Mouse (Mus musculus) monocyte, adult 2 months (primary cell): ENCODE results near the gene Hoxd9.

ENCODE experiments used
- DNase-seq, 2 experiments: peaks; one replicate each; pipeline ENCODE4 v3.0.0; 2022; ENCODE audit warnings: low spot score in 2 of 2, low read depth in 1 of 2

Hoxd9 gene

DNA sequence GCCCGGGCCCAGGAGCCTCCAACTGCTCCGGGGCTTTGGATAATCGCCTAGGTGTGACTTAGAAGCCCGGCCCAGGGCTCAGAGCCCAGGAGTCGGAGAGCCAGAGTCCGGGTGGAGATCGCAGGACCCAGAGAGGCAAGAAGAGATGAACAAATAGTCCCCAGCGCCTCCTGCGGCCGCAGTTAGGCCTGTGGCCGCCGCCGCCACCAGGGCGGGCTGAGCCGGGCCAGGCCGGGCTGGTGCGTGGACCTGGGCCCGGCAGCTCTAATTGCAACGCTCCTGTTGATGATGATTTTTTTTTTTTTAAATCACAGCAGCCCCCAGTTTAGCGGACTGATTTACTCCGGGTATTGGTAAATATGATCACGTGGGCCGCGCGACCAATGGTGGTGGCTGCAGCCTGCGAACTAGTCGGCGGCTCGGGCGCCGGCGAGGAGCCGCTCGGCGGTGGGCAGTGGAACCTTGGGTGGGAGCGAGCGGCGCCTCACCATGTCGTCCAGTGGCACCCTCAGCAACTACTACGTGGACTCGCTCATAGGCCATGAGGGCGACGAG lies at the start of gene Hoxd9:
Gene Hoxd9 (plus strand): TSS at position 161 of the 555 bp plus-strand sequence.
- DNase-seq: no peak

DNA sequence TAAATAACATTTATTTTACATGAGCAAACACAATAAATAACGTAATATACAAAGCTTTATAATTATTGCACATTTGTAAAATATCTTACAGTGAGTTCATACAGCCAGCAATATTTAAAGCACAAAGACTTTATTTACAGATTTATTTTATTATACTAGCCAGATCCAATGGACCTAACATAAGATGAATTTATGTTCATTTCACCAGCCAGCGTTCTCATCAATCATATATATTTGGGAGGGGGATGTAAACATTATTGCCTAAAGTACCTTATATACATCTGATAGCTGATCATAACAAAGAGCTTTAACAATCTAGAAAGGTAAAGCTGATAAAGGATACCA lies 44.6 kb upstream of the Hoxd9 start:
- no peak for DNase-seq

DNA sequence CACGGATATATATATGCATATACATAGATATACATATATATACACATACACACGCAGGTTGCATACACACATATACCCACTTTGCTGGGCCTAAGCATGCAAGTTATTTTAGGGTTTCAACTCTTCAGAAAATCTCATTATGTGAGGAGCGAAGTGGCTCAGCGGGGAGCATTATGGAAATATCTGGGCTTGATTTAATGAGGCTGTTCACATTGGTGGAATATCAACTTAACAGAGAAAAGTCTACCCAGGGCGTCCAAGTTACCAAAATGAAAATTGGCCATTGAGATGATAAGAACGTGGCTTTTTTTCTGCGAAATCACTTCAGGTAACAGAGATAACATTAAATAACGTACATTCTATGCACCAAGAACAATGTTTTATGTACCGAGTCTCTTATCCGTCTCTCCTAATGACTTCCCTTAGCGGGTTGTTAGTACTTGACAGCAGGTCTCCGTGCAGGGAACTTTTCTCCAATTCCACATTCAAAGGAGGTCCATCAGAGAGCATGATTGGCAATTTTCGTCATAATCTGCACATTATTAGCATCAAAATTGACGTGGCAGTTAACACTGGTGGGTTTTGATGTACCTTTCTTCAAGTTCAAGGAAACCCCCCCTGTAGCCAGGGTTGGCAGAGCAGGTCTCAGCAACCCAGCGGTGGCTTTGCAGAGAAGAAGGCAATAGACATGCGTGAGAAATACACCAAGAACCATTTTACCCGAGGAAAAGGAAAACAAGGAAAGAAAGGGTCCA lies 43.6 kb upstream of the Hoxd9 start:
- no peak for DNase-seq

DNA sequence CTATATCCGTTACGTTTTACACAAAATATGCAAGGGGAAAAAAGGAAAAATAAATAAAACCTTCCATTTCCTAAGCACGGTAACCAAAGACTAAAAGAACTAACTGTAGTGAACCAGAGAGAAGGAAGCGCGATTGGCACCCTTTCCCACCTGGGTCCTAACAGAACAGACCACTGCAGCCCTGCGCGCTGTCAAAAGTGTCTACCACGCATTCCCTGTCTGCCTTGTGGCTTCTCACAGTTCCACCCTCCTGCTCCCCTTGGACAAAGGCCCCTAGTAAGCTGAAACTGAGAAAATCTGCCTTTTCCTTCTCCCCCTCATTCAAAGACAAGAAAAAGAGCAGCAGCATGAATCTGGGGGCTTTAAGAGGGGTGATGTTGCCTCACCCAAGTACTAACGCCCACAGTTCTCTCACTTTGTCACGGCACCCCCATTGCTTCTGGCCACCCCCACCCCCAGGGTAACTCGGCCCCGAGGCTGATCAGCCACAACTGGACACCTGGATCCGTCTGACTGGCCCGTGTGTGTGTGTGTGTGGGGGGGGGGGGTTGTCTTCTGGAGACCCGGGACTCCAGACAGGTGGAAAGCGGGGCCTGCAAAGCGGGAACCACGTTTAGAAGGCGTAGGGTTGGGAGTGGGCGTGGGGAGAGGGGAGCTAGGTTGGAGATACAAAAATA lies 42.6 kb upstream of the Hoxd9 start:
- no peak for DNase-seq

DNA sequence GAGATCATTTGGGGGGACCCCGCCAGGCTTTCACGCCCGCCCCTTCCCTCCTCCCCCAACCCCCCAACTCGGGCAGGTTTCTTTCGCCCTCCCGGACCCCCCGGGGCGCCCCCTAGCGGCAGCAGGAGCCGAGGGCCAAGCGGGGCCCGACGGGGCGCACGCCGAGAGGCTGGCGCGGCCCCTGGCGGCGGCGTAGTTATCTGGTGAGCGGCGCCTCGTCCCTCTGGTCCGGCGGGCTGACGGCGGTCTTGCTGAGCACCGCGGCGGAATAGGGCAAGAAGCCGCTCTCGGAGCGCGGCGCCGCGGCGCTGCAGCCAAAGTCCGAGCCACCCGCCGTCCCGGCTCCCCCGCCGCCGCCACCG lies 42.1 kb upstream of the Hoxd9 start:
- no peak for DNase-seq

DNA sequence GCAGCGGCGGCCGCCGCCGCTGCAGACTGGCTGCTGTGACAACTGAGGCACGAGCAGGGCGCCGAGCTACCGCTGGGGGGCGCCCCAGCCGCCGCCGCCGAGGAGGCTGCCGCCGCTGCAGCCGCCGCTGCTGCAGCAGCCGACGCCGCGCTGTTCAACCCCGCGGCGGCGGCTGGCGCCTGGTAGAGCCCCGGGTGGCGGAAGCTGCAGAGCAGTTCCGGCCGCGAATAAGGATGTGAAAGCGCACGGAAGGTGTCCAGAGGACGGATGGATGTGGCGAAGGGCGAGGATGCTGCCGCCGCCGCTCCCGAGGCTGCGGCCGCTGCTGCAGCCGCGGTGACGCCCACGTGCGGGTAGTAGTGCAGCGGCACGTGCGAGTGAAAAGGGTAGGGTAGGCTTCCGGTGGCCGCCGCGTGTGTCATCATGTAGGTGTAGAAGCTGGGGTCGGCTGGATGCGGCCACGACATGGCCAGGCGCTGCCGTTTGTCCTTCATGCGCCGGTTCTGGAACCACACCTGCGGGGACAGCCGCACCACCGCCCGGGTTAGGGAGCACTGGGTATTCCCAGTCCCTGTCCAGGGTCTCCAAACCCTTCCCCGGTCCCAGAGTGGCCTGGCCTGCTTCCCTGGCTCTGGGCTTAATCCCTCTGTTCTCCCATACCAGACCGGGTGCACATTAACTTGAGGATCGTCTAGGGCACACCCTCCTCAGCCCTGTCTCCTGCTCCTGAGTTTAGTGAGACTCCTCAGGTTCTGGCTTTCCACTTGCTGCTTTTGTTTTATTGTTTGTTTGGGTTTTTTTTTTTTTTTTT lies 41.5 kb upstream of the Hoxd9 start:
- no peak for DNase-seq

DNA sequence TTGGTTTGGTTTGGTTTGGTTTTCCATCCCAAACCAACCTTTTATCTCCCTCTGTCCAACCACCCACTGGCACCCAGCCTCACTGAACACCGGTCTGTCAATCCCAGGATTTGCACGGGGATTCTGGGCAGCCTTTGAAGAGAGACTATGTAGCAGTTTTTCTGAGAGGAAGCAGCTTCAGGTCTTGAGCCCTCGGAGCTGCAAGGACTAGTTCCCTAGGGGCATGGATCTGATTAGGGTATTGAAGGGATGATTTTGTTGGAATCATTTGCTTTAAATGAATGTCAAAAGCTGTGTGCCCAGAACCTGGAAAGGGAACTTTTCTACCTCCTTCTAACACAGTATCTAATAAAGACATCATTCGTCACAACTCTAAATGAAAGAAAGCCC lies 40.9 kb upstream of the Hoxd9 start:
- DNase-seq: no peak

DNA sequence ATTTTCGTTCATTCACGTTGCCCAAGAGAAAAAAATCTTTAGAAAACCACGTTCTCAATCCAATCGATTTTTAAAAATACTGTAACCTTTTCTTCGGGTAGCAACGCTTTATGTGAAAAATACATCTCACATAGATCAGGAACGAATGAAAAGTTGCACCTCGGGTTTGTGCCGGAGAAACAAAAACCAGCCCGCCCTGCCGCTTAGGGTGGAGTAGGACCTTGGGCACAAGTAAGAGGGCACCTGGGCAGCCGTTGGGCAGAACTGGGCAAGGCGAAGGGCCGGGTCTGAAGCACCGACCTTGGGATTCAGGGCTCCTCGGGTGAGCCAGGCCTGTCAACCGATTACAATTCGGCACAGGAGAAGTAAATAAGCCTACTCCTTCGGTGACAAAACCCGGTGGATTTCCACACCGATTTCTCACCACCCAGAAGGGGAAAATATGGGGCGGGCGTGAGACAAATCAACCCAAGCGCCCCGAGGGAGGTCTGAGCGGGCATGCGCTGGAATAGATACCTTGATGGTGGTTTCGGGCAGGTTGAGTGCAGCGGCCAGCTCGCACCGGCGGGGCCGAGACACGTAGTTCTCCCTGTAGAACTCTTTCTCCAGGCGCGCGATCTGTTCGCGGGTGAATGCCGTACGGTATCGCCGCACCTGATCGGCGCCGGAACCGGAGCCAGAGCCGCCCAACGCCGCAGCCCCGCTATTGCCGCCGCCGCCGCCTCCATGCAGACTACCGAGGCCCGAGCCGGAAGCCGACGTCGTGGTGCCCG lies 40.1 kb upstream of the Hoxd9 start:
- no peak for DNase-seq

DNA sequence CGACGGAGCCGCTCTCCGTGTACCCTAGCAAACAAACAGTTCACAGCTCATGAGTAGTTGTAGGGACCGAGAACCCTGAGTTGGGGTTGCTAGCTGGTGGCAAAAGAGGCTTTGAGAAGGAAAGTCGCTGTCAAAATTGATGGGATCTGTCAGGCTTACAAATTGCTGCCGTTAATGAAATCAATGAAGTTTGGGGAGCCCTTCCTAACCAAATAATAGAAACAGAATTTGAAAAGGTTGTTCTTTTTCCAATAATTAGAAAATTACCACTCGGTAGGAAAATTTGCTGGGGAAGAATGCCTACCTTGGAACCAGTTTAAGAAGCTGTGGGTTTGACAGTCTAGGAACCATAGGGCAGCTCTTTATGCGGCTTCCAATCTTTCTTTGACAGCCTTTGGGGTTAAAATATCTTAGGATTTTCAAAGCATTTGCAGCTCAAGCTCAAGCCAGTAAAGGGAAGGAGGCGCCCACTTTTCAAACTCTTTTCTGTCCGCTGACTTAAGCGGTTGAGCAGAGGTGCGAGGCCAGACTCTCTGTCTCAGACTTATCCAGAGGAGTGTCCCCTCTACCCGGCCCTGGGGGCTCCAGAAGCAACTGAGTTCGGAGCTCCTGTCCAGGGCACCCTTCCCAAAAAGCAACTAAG lies 39.4 kb upstream of the Hoxd9 start:
- DNase-seq: no peak

DNA sequence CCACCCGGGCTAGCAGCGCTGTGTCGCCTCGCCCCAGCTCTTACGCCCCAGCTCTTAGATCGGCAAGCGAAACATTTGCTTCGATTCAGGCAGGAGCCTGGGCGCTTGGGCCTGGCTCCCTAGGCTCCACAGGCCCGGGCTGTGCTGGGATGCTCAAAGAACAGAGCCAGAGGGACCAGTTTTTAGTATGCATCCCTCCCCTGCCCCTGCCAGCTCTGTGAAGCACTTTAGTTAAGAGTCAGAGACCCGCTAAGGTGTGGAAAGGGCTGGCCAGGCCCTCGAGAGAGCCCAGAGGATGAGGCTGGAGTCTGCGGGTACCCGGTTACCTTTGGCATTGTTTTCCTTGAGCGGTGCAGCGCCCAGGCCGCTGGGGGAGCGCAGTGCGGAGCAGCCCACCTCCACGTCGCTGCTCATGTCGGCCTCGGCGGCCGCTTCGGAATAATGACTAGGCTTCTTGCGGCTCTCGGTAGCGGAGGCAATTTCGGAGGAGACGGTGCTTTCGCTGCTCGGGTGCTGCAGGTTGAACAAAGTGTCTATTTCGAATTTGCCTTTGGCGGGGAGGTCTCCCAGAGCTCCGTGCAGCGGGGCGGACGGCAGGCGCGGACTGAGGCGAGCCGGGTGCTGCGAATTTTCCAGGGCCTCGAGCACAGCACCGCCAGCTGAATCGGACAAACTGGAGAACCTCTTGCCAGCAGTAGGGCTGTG lies 38.7 kb upstream of the Hoxd9 start:
- DNase-seq: no peak

DNA sequence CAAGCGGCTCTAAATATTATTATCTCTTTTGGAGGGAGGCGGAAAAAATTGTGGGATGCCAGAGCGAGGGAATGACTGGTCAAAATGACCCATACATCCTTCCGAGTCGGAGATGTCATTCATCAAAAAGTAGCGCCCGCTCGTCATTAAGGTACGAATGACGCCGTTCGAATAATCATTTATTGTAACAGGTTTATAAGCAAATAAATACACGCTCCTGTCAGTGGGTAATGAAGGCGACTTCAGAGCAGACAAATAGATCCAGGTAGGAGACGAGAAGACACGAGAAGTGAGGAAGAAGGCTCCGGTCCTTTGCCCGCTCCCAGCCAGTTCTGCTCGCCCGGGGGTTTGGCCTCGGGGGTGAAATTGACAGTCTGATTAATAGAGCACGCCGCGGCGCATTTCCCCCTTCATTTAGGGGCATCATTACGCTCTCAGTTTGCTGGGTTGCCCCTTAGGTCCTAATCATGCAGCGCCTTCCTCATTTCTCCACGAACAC lies 38.0 kb upstream of the Hoxd9 start, which contains the start of gene Evx2:
Gene Evx2 (minus strand): TSS at position 51 of the 499 bp plus-strand sequence.
- no peak for DNase-seq

DNA sequence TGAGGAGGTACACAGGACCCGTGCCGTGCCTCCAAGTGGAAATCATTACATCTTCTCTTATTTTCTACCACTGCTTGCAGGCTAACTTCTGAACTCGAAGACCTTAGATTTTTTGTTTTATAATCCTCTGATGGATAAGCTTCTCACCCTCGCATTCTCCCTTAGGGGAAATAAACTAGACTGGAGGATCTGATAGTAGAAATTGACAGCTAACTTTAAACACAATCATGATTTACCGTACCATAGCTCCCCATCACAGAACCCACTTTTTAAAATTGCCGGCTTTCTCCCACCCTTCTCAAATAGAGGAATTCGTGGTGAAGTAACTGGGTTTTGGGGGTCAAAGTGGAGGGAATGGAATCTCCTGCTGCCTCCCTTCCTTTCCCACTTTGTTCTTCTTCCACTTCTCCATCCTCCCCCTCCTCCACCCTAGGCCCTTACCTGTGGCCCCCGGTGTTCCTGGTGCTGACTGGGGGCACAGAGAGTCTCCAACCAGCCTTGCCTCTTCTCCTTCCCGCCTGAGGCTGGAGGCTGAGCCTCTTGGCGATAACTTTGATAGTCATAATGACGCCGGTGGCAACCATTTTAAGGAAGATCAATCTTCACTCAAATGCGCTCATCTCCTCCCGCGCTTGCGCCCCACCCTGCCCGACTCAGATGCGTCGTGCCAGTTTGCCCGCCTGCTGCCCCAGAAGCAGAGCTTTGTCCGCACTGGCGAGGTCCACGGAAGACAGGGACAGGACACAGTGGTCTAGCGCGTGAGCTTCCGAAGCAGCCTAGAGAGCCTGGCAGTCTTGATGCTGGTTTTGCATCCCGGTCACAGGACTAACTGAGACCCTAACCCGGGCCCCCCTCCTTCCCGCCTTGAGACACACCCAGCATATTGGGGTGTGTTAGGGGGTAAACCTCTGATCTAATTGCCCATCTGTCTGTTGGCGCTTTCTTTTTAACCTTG lies 36.8 kb upstream of the Hoxd9 start:
- no peak for DNase-seq

DNA sequence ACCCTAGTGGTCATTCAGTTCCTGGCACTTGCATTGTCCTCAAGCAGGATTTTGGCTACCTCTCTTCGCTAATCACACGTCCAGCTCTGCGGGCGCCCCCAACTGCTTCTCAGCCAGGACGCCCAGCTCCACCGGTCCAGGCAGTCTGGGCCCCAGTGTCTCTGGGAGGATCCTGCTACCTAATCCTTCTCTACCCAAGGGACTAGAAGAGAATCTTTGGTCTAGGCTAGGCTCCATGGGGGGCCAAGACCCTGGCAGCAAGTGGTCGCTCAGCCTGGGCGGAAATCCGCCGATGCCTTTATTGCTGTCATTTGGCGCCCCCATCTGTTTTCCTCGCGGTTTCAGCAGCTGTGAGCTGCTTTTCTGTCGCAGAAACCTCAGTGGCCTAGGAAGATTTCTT lies 35.8 kb upstream of the Hoxd9 start:
- DNase-seq: no peak

DNA sequence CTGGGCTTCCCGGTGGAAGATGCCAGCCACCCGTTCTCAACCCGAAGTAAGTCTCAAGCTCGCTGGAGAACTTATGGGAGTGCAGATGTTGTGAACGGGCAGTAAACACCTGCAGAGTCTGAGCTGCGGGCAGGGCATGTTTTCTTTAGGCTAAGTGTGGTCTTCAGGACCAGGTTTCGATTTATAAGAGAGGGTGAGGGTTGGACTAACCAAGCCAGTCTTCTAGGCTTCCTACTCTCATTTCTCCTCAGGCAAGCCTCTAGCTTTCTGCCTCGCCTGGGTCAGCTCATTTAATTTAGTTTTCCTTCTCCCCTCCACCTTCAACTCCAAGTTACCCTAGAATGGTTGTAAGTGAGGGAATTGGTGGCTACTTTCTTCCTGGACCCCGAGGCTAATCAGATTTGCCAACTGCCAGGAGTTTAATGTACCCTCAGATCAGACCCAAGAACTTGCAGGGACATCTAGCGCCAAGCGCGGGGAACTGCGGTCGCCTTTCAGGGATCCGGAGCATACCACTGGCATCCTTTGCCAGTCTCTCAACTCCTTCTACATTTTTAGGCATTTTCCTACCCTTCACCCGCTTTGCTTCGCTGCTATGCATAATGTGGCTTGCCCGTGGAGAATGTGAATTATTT lies 34.1 kb upstream of the Hoxd9 start:
- DNase-seq: no peak

DNA sequence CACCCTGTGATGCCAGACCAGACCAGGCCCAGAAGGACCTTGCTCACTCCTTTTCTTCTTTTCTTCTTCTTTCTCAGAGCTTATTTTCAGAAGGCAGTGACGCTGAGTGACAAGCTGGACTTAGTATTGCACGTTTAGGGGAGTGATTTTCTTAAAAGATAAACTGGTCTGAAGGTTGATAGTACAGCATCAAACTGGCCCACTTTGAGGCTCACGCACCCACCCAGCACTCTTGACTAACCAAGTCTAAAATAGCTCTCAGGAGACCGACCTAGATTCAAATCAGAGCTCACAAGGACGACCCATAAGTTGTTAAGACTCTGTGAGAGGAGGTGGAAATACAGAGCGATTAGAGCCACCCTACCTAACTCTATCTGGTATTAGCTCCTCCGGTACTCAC lies 31.1 kb upstream of the Hoxd9 start:
- no peak for DNase-seq

DNA sequence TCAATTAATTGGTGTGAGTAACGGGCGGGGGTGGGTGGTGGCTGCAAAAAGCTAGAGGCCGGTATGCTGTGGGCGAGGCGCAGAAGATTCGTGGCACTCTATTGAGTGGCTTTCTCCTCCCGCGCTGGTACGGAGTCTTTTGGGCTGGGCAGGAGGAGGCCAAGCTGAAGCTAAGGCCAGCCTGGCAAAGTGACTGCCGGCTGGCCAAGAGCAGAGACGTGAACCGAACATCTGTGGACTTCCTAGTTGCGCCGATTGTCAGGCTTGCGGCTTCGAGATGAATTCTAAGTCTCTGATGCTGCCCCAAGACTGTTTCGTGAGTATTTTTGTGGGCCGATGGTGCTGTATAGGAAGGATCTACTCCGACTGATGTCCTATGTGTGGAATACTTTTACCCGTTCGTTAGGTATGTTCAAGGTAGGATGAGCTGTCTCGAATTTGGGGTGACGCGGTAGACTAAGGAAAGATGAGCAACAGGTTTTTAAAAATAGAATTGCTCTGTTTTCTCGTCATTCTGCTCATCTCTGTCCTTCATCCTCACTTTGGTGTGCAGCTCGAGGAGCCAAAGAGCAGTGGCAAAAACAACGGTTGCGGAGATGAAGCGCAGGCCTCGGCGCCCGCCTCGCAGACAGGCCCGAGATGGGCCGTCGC lies 30.2 kb upstream of the Hoxd9 start:
- DNase-seq: no peak

DNA sequence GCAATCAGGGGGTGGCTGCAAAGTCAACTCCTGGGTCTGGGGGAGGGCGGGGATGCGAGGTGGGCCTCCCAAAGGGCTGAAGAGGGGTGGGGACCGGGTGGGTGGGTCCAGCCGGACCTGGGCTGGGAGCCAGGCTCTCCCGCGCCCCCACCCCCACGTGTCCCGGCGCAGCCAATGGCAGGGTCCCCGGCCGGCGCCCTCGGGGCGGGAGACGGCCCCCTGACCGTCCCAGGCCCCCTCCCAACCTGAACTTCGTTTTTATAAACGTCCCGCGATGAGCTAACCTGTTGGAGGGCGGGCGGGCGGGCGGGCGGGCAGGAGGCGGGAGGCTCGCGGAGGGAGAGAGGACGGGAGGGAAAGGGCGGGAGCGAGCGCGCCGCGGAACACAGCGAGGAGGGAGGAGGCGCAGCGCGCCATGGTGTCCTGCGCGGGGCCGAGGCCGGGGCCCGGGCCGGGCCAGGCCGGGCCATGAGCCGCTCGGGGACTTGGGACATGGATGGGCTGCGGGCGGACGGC lies 29.6 kb upstream of the Hoxd9 start, which contains the start of gene Hoxd13:
Gene Hoxd13 (plus strand): TSS at position 469 of the 516 bp plus-strand sequence.
- DNase-seq: no peak
